Mouse (Mus musculus): ENCODE results near the gene Pcsk2.

DNA sequence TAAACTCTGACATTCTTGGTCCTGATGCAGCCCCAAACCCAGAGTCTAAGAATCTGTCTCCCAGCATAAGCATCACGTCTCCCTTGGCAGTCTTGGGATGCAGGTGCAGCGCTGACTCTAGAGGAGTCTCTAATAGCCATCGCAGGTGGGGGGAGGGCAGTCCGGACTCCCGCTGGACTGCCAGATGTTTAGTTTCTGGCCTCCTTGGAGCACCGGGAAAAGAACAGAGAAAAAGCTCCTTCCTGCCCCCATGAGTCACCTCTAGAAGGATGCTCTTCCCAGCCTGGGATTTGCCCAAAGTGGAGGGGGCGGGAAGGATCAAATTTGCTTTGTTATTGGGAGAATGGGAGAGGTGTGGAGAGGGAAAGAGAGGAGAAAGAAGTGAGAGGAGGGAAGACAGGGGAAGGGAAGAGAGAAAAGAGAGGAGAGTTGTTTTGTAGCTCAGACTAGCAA lies 631 bp upstream of the Pcsk2 start:
- TF ChIP-seq CTCF (IDR thresholded peaks at IDR 0.05; ENCODE audit: borderline replicate concordance, control insufficient read depth, extremely low read depth, insufficient read depth, low read length, poor library complexity) (no peak), POLR2A (IDR thresholded peaks at IDR 0.05; ENCODE audit: control insufficient read depth, extremely low read depth, insufficient read depth, low read length, poor library complexity) (no peak)
